Mouse (Mus musculus) heart, adult 2 months (tissue): Measurements from ENCODE around the gene Glb1l3.

Experiments used
- CTCF ChIP-seq: fragments of 200-600 bp; IDR thresholded peaks from 2 replicates; pipeline ENCODE4 v1.8.1; 2022; ENCODE audit warnings: antibody characterized with exemption, mild to moderate bottlenecking, moderate library complexity
- EP300 ChIP-seq: fragments of 200-500 bp; IDR thresholded peaks from 2 replicates; pipeline ENCODE4 v1.6.1; 2011; ENCODE audit warnings: low read depth, low read length, control low read depth; ENCODE audit not compliant: insufficient read depth
- POLR2A ChIP-seq: fragments of 200-500 bp; IDR thresholded peaks from 2 replicates; pipeline ENCODE4 v1.6.1; 2011; ENCODE audit warnings: mild to moderate bottlenecking, low read depth, low read length, control low read depth; ENCODE audit not compliant: insufficient read depth

DNA sequence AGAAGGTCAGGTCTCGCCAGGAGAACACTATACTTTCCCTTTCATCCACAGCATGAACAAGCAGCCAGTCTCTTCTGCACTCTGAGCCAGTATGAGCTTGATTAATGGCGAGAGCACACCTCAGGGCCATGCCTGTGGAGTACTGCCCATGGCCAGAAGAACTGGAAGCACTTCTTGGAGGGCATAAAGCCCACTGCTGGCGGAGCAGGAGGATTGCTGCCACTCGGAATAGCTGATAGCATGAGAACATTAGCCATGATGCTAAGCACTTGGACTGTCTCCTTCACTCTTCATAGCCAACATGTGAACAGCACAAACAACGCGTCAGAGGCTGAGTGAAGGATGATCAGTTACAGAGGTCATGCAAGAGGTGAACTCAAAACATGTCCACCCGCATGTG is 82.3 kb downstream of the Glb1l3 start:
- TF ChIP-seq CTCF (no peak), POLR2A (no peak), EP300 (no peak)
